Mouse (Mus musculus) forebrain, embryonic 14.5 days (tissue): ENCODE measurements around the gene Csmd2. TPM values are rescaled to one million over a fixed set of nuclear protein-coding genes. Genes with fewer than 3 reads are reported as not detected.
A peak's percentile ranks its signal among the peaks of the same experiment; 100 is the strongest.

Source experiments
- ATAC-seq: fragments of 200-750 bp; cut with Nextera tagmentation; 2 replicates; pipeline ENCODE4 v1.8.0; 2017; ENCODE audit warnings: mild to moderate bottlenecking, moderate library complexity
- DNase-seq: peaks from one replicate; pipeline ENCODE4 v3.0.0-alpha.2; 2015; ENCODE audit warnings: low spot score
- H3K27ac ChIP-seq: fragments of 300-500 bp; sonication (generic); 2 replicates; pipeline ENCODE4 v1.5.1; 2014; ENCODE audit warnings: low read depth, mild to moderate bottlenecking, control low read depth, low read length, moderate library complexity
- H3K27me3 ChIP-seq: fragments of 300-500 bp; sonication (generic); replicated peaks from 2 replicates; pipeline ENCODE4 v1.6.1; 2014; ENCODE audit warnings: low read length, control low read depth, mixed read lengths; ENCODE audit not compliant: control insufficient read depth, insufficient read depth
- H3K36me3 ChIP-seq: fragments of 300-500 bp; sonication (generic); 2 replicates; pipeline ENCODE4 v1.6.1; 2014; ENCODE audit warnings: low read length, control low read depth; ENCODE audit not compliant: control insufficient read depth, insufficient read depth
- H3K4me1 ChIP-seq: fragments of 300-500 bp; sonication (generic); 2 replicates; pipeline ENCODE4 v1.6.1; 2014; ENCODE audit warnings: antibody characterized with exemption, low read length, control low read depth; ENCODE audit not compliant: control insufficient read depth, insufficient read depth
- H3K4me2 ChIP-seq: fragments of 300-500 bp; sonication (generic); 2 replicates; pipeline ENCODE4 v1.6.1; 2014; ENCODE audit warnings: mild to moderate bottlenecking, control low read depth, low read length
- H3K4me3 ChIP-seq: fragments of 300-500 bp; sonication (generic); 2 replicates; pipeline ENCODE4 v1.5.1; 2014; ENCODE audit warnings: low read depth, low read length, control low read depth
- H3K9ac ChIP-seq: fragments of 300-500 bp; sonication (generic); 2 replicates; pipeline ENCODE4 v1.6.1; 2014; ENCODE audit warnings: mild to moderate bottlenecking, low read length, control low read depth, moderate library complexity
- H3K9me3 ChIP-seq: fragments of 300-500 bp; sonication (generic); replicated peaks from 2 replicates; pipeline ENCODE4 v1.6.1; 2016; ENCODE audit warnings: low read length, control low read depth, mixed read lengths; ENCODE audit not compliant: control insufficient read depth
- WGBS: fragments of 180-500 bp; shearing (Covaris S2); extraction: QIAGEN DNeasy Blood & Tissue Kit; methylation state at CpG from one replicate; pipeline ENCODE4 v1.1.7; 2014; 5-methylcytosine and 5-hydroxymethylcytosine counted together
- polyA plus RNA-seq: library from polyadenylated mRNA; unstranded; fragments of >200 nt; fragmentation: Nextera tagmentation; extraction: Ambion mirVana; gene quantifications from 2 replicates; pipeline ENCODE4 v1.2.1, GENCODE M21; 2014

The Csmd2 gene
- polyA plus RNA-seq, 1 experiment from 2014 or later = 3.2 TPM

GRCm38 (mm10) chr4:128260907-128261560 is 273.4 kb downstream of the Csmd2 start, which contains the start of gene Hmgb4:
TSS of gene Hmgb4 (minus strand) at chr4:128260957.
- DNase-seq (no peak), ATAC-seq (no peak)
- Histone ChIP-seq H3K27me3 (no peaks in the 10 kb centered on the region), H3K4me2 (no peak within 1 kb of the TSS), H3K27ac (no peak within 1 kb of the TSS), H3K36me3 (no peaks in the 10 kb centered on the region), H3K4me3 (no peak within 1 kb of the TSS), H3K4me1 (no peaks in the 10 kb centered on the region), H3K9ac (no peak within 1 kb of the TSS), H3K9me3 (no peaks in the 10 kb centered on the region)
- WGBS = 45% methylated on average over 8 of the region's 8 CpGs

GRCm38 (mm10) chr4:128264491-128264890 is 276.8 kb downstream of the Csmd2 start:
- DNase-seq (no peak), ATAC-seq (no peak)
- Histone ChIP-seq H3K9me3 (no peaks in the 10 kb centered on the region), H3K4me1 (no peaks in the 10 kb centered on the region), H3K36me3 (no peaks in the 10 kb centered on the region), H3K4me2 (no peak overlapping the region), H3K9ac (no peak overlapping the region), H3K27ac (no peak overlapping the region), H3K27me3 (no peaks in the 10 kb centered on the region), H3K4me3 (no peak overlapping the region)
- WGBS = 95% methylated on average over 5 of the region's 5 CpGs

- Histone ChIP-seq H3K27ac (no peak overlapping the region), H3K27me3 (no peaks in the 10 kb centered on the region), H3K36me3 (no peaks in the 10 kb centered on the region), H3K4me3 (no peak overlapping the region), H3K9me3 (no peaks in the 10 kb centered on the region), H3K4me1 (no peaks in the 10 kb centered on the region), H3K4me2 (no peak overlapping the region), H3K9ac (no peak overlapping the region)
- ATAC-seq (no peak), DNase-seq (no peak)
- WGBS = 93% methylated on average over 3 of the region's 3 CpGs
Measured at GRCm38 (mm10) chr4:128265341-128265740, 277.7 kb downstream of the Csmd2 start.

GRCm38 (mm10) chr4:128269261-128269875 is 281.7 kb downstream of the Csmd2 start:
- H3K4me3 ChIP-seq = no peak overlapping the region
- ATAC-seq = no peak
- no peaks in the 10 kb centered on the region for H3K9me3 ChIP-seq
- no peaks in the 10 kb centered on the region for H3K4me1 ChIP-seq
- DNase-seq = no peak
- H3K27ac ChIP-seq = no peak overlapping the region
- no peaks in the 10 kb centered on the region for H3K36me3 ChIP-seq
- no peaks in the 10 kb centered on the region for H3K27me3 ChIP-seq
- H3K9ac ChIP-seq = no peak overlapping the region
- WGBS = 90% methylated on average over 9 of the region's 9 CpGs
- H3K4me2 ChIP-seq = no peak overlapping the region

GRCm38 (mm10) chr4:128270177-128270576 is 282.5 kb downstream of the Csmd2 start:
- 69% methylated on average over 10 of the region's 10 CpGs for WGBS
- Histone ChIP-seq H3K36me3 (no peaks in the 10 kb centered on the region), H3K27me3 (no peaks in the 10 kb centered on the region), H3K9ac (no peak overlapping the region), H3K4me1 (no peaks in the 10 kb centered on the region), H3K9me3 (no peaks in the 10 kb centered on the region), H3K27ac (no peak overlapping the region), H3K4me2 (no peak overlapping the region), H3K4me3 (no peak overlapping the region)
- no peak for ATAC-seq
- DNase-seq = no peak

- Histone ChIP-seq H3K27ac (no peak overlapping the region), H3K4me3 (no peak overlapping the region), H3K4me1 (no peaks in the 10 kb centered on the region), H3K36me3 (no peaks in the 10 kb centered on the region), H3K9ac (no peak overlapping the region), H3K9me3 (no peaks in the 10 kb centered on the region), H3K4me2 (no peak overlapping the region), H3K27me3 (no peaks in the 10 kb centered on the region)
- DNase-seq = peak; percentile 72
- WGBS = 59% methylated on average over 19 of the region's 19 CpGs
- ATAC-seq = no peak
Measured at GRCm38 (mm10) chr4:128270931-128271330, 283.3 kb downstream of the Csmd2 start.

- WGBS = 55% methylated on average over 6 of the region's 6 CpGs
- H3K4me1 ChIP-seq = no peaks in the 10 kb centered on the region
- H3K9ac ChIP-seq = no peak overlapping the region
- no peak overlapping the region for H3K4me2 ChIP-seq
- H3K27ac ChIP-seq = no peak overlapping the region
- no peak for DNase-seq
- no peak for ATAC-seq
- no peak overlapping the region for H3K4me3 ChIP-seq
- H3K27me3 ChIP-seq = no peaks in the 10 kb centered on the region
- no peaks in the 10 kb centered on the region for H3K9me3 ChIP-seq
- H3K36me3 ChIP-seq = no peaks in the 10 kb centered on the region
Measured at GRCm38 (mm10) chr4:128272501-128272900, 284.8 kb downstream of the Csmd2 start.

- no peaks in the 10 kb centered on the region for H3K27me3 ChIP-seq
- H3K27ac ChIP-seq = no peak overlapping the region
- no peaks in the 10 kb centered on the region for H3K9me3 ChIP-seq
- no peak overlapping the region for H3K4me2 ChIP-seq
- H3K36me3 ChIP-seq = no peaks in the 10 kb centered on the region
- no peak overlapping the region for H3K9ac ChIP-seq
- no peak overlapping the region for H3K4me3 ChIP-seq
- peak; percentile 22 for DNase-seq
- 66% methylated on average over 11 of the region's 11 CpGs for WGBS
- H3K4me1 ChIP-seq = no peaks in the 10 kb centered on the region
- ATAC-seq = no peak
Measured at GRCm38 (mm10) chr4:128273146-128273545, 285.5 kb downstream of the Csmd2 start.

- no peak overlapping the region for H3K9ac ChIP-seq
- no peak for ATAC-seq
- WGBS = 87% methylated on average over 5 of the region's 5 CpGs
- H3K9me3 ChIP-seq = no peaks in the 10 kb centered on the region
- H3K27ac ChIP-seq = no peak overlapping the region
- no peak overlapping the region for H3K4me3 ChIP-seq
- no peaks in the 10 kb centered on the region for H3K4me1 ChIP-seq
- no peak for DNase-seq
- H3K4me2 ChIP-seq = no peak overlapping the region
- no peaks in the 10 kb centered on the region for H3K36me3 ChIP-seq
- no peaks in the 10 kb centered on the region for H3K27me3 ChIP-seq
Measured at GRCm38 (mm10) chr4:128275116-128275515, 287.5 kb downstream of the Csmd2 start.
